Mouse (Mus musculus): ENCODE measurements around the gene Gabrg1. TPM values are rescaled to one million over a fixed set of nuclear protein-coding genes. Genes with fewer than 3 reads are reported as not detected.

The Gabrg1 gene
- not detected for total RNA-seq (2021)

- DNase-seq, result no peak
Measured at GRCm38 (mm10) chr5:70842192-70843095, at the start of gene Gabrg1. Gene Gabrg1 (minus strand): TSS chr5:70842617.

GRCm38 (mm10) chr5:70884026-70884425 lies 41.6 kb upstream of the Gabrg1 start:
- DNase-seq, result no peak

GRCm38 (mm10) chr5:70870081-70870480 lies 27.7 kb upstream of the Gabrg1 start:
- DNase-seq, result no peak

GRCm38 (mm10) chr5:70843096-70843734 lies 798 bp upstream of the Gabrg1 start:
- no peak for DNase-seq

GRCm38 (mm10) chr5:70818681-70819080 lies 23.7 kb downstream of the Gabrg1 start:
- no peak for DNase-seq

GRCm38 (mm10) chr5:70736156-70736555 lies 106.3 kb downstream of the Gabrg1 start:
- no peak for DNase-seq

GRCm38 (mm10) chr5:70704361-70704760 lies 138.1 kb downstream of the Gabrg1 start:
- no peak for DNase-seq

All from heart, postnatal 4 days (tissue).